Mouse (Mus musculus) heart, adult 2 months (tissue): Measurements from ENCODE around the gene 1520401A03Rik. TPM values are rescaled to one million over a fixed set of nuclear protein-coding genes. Genes with fewer than 3 reads are reported as not detected.

Source experiments
- DNase-seq, 2 experiments: peaks; one replicate each; pipeline ENCODE4 v3.0.0; 2021
- H3K27ac ChIP-seq: fragments of 200-600 bp; 2 replicates; pipeline ENCODE4 v1.8.1; 2022
- H3K27me3 ChIP-seq: fragments of 200-500 bp; 2 replicates; pipeline ENCODE4 v1.6.1; 2012; ENCODE audit warnings: mild to moderate bottlenecking, low read length, inconsistent platforms, mixed read lengths; ENCODE audit not compliant: control insufficient read depth, insufficient read depth
- H3K36me3 ChIP-seq: fragments of 200-500 bp; 2 replicates; pipeline ENCODE4 v1.6.1; 2012; ENCODE audit warnings: low read length, inconsistent platforms; ENCODE audit not compliant: control insufficient read depth, insufficient read depth
- H3K4me1 ChIP-seq: fragments of 200-500 bp; 2 replicates; pipeline ENCODE4 v1.6.1; 2011; ENCODE audit warnings: low read length; ENCODE audit not compliant: control insufficient read depth, insufficient read depth
- H3K4me3 ChIP-seq: fragments of 200-600 bp; 2 replicates; pipeline ENCODE4 v1.8.1; 2022
- H3K79me2 ChIP-seq: fragments of 200-500 bp; replicated peaks from 2 replicates; pipeline ENCODE4 v1.6.1; 2012; ENCODE audit warnings: mild to moderate bottlenecking, inconsistent platforms, low read length, moderate library complexity, mixed read lengths; ENCODE audit not compliant: control insufficient read depth, insufficient read depth
- H3K9ac ChIP-seq: fragments of 200-500 bp; 2 replicates; pipeline ENCODE4 v1.6.1; 2012; ENCODE audit warnings: low read depth, mild to moderate bottlenecking, control low read depth, inconsistent platforms, low read length, mixed read lengths
- CTCF ChIP-seq: fragments of 200-600 bp; IDR thresholded peaks from 2 replicates; pipeline ENCODE4 v1.8.1; 2022; ENCODE audit warnings: antibody characterized with exemption, mild to moderate bottlenecking, moderate library complexity
- EP300 ChIP-seq: fragments of 200-500 bp; IDR thresholded peaks from 2 replicates; pipeline ENCODE4 v1.6.1; 2011; ENCODE audit warnings: low read depth, low read length, control low read depth; ENCODE audit not compliant: insufficient read depth
- POLR2A ChIP-seq: fragments of 200-500 bp; IDR thresholded peaks from 2 replicates; pipeline ENCODE4 v1.6.1; 2011; ENCODE audit warnings: mild to moderate bottlenecking, low read depth, low read length, control low read depth; ENCODE audit not compliant: insufficient read depth
- WGBS: fragments of 180-500 bp; shearing (Covaris S2); methylation state at CpG from one replicate; pipeline ENCODE4 v1.1.7; 2018; 5-methylcytosine and 5-hydroxymethylcytosine counted together
- intact Hi-C: fragments of 180-260 bp; cut with DNase I; formaldehyde crosslinking; loops from one replicate; pipeline ENCODE4 v1.15.1; 2025
- polyA plus RNA-seq: library from polyadenylated mRNA; depleted of rRNA; stranded (reverse); fragments of >200 nt; gene quantifications from 2 replicates; pipeline ENCODE4 v1.2.3, GENCODE M21; 2012
- total RNA-seq, 2 experiments: library from RNA; stranded (reverse); gene quantifications; 2 replicates each; pipeline ENCODE4 v1.2.3; 2021

The 1520401A03Rik gene
- total and polyA plus RNA-seq, 3 experiments: not detected

DNA sequence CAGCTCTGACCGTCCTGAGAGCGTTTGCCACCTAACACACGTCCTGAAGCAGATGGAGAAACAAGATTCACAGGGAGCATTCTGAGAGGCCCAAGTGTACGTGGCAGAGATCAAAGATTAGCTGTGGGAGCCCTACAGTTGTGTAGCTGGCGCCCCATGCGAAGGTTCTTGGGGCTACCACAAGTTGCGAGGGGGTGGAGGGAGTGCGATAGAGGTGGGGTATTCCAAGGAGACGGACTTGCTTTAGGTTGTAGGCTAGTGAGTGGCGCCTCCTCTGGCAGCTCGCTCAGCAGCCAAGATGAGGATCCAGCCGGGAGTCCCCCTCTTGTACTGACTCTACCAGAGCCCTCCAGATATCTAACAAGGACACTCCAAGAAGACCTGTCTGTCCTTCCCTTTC, 23.7 kb upstream of the 1520401A03Rik start:
- Histone ChIP-seq H3K9ac (no peak overlapping the region), H3K36me3 (no peaks in the 10 kb centered on the region), H3K27me3 (peaks cover 13% of the 10 kb centered on the region), H3K4me1 (peaks cover 4% of the 10 kb centered on the region; the same call in 1 of the 2 replicates), H3K79me2 (no peaks in the 10 kb centered on the region), H3K4me3 (no peak overlapping the region), H3K27ac (no peak overlapping the region)
- TF ChIP-seq CTCF (peak; percentile 32), POLR2A (no peak)
- intact Hi-C loops: loop anchor here (5.0 kb wide), 1 partner anchor 41 kb away; the partner anchor contains the start of gene Flywch2
- 17% methylated on average over 12 of the region's 12 CpGs for WGBS
- DNase-seq: no peak

- no peak for TF ChIP-seq CTCF
- TF ChIP-seq EP300: no peak
- no peak for TF ChIP-seq POLR2A
- intact Hi-C loops: loop anchor here (5.0 kb wide), 1 partner anchor 42 kb away; the partner anchor contains the start of gene Flywch2
Measured at GRCm38 (mm10) chr17:23745301-23746251, 23.0 kb upstream of the 1520401A03Rik start, which contains the start of gene Kremen2. Gene Kremen2, minus strand, starts transcription at chr17:23745833.

GRCm38 (mm10) chr17:23744651-23745050, 22.1 kb upstream of the 1520401A03Rik start:
- H3K4me1 ChIP-seq: peaks cover 5% of the 10 kb centered on the region; the same call in 1 of the 2 replicates
- intact Hi-C loops: loop anchor here (5.0 kb wide), 1 partner anchor 43 kb away; the partner anchor contains the start of gene Flywch2
- no peaks in the 10 kb centered on the region for H3K79me2 ChIP-seq
- H3K36me3 ChIP-seq: no peaks in the 10 kb centered on the region
- H3K4me3 ChIP-seq: no peak overlapping the region
- no peak overlapping the region for H3K9ac ChIP-seq
- no peak overlapping the region for H3K27ac ChIP-seq
- TF ChIP-seq POLR2A (no peak), EP300 (no peak), CTCF (no peak)
- peaks cover 13% of the 10 kb centered on the region for H3K27me3 ChIP-seq
- WGBS: 10% methylated on average over 14 of the region's 14 CpGs
- no peak for DNase-seq

More at GRCm38 (mm10) chr17:23745301-23746251, 23.0 kb upstream of the 1520401A03Rik start, which contains the start of gene Kremen2:
- H3K4me3 ChIP-seq: no peak within 1 kb of the TSS; the same call in 1 of the 2 replicates
- no peak within 1 kb of the TSS for H3K27ac ChIP-seq
- DNase-seq: no peak
- no peaks in the 10 kb centered on the region for H3K36me3 ChIP-seq
- H3K79me2 ChIP-seq: no peaks in the 10 kb centered on the region
- peaks cover 13% of the 10 kb centered on the region for H3K27me3 ChIP-seq
- H3K9ac ChIP-seq: no peak within 1 kb of the TSS
- WGBS: 1% methylated on average over 37 of the region's 45 CpGs
- H3K4me1 ChIP-seq: peaks cover 5% of the 10 kb centered on the region; the same call in 1 of the 2 replicates

DNA sequence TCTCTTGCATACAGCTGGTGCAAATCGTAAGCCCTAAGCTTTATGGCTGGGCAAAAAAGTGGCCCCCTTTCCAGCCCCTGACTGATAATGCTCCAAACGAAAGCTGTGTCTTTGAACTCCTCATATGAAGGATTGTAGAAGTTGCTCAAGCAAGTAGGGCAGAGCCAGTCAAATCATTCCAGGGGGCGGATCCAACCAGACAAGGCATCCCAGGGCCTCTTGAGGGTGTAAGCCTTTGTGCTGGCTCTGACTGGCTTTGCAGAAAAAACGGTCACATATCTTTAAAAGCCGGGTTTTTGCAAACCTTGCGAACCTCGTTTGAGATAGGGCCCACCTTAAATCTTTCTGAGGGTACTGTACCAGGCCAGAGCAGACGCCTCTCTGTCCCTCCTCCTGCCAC, 21.5 kb upstream of the 1520401A03Rik start:
- H3K4me1 ChIP-seq: peaks cover 2% of the 10 kb centered on the region; the same call in 1 of the 2 replicates
- intact Hi-C loops: no loop called here
- H3K27ac ChIP-seq: no peak overlapping the region
- no peak for DNase-seq
- H3K4me3 ChIP-seq: no peak overlapping the region
- no peak for TF ChIP-seq POLR2A
- no peak for TF ChIP-seq EP300
- no peak for TF ChIP-seq CTCF
- no peaks in the 10 kb centered on the region for H3K79me2 ChIP-seq
- peaks cover 13% of the 10 kb centered on the region for H3K27me3 ChIP-seq
- H3K9ac ChIP-seq: no peak overlapping the region
- 61% methylated on average over 8 of the region's 8 CpGs for WGBS
- no peaks in the 10 kb centered on the region for H3K36me3 ChIP-seq

GRCm38 (mm10) chr17:23742941-23743340, 20.4 kb upstream of the 1520401A03Rik start:
- Histone ChIP-seq H3K9ac (no peak overlapping the region), H3K4me3 (no peak overlapping the region), H3K79me2 (no peaks in the 10 kb centered on the region), H3K4me1 (peaks cover 5% of the 10 kb centered on the region), H3K27me3 (peaks cover 13% of the 10 kb centered on the region), H3K36me3 (no peaks in the 10 kb centered on the region), H3K27ac (no peak overlapping the region)
- no peak for DNase-seq
- TF ChIP-seq EP300 (no peak), POLR2A (no peak), CTCF (no peak)
- 72% methylated on average over 12 of the region's 12 CpGs for WGBS
- intact Hi-C loops: no loop called here

GRCm38 (mm10) chr17:23742210-23742793, 19.7 kb upstream of the 1520401A03Rik start:
- no peaks in the 10 kb centered on the region for H3K36me3 ChIP-seq
- DNase-seq: peak; percentile 52 to 54
- no peak overlapping the region for H3K27ac ChIP-seq
- H3K4me3 ChIP-seq: peak overlapping the region; percentile 3; the same call in 1 of the 2 replicates
- H3K9ac ChIP-seq: peak overlapping the region; percentile 61
- intact Hi-C loops: no loop called here
- H3K79me2 ChIP-seq: no peaks in the 10 kb centered on the region
- peaks cover 13% of the 10 kb centered on the region for H3K27me3 ChIP-seq
- TF ChIP-seq EP300: no peak
- no peak for TF ChIP-seq POLR2A
- TF ChIP-seq CTCF: no peak
- 7% methylated on average over 44 of the region's 44 CpGs for WGBS
- peaks cover 5% of the 10 kb centered on the region for H3K4me1 ChIP-seq
